Mouse (Mus musculus) testis, adult 10 weeks (tissue): Measurements from ENCODE around the gene Ifne. TPM values are rescaled to one million over a fixed set of nuclear protein-coding genes. Genes with fewer than 3 reads are reported as not detected.

ENCODE experiments used
- polyA plus RNA-seq: library from polyadenylated mRNA; stranded (reverse); fragments of 350-450 nt; fragmentation: Illumina TruSeq; extraction: RNeasy Lipid Tissue Mini Kit (QIAGEN cat#74804); gene quantifications from one replicate; pipeline ENCODE4 v1.2.3, GENCODE M21; 2014; ENCODE audit warnings: low read depth, low replicate concordance

The Ifne gene
- polyA plus RNA-seq: not detected

GRCm38 (mm10) chr4:88880101-88880500, at the start of gene Ifne:
Gene Ifne, minus strand, starts transcription at chr4:88880201.

DNA sequence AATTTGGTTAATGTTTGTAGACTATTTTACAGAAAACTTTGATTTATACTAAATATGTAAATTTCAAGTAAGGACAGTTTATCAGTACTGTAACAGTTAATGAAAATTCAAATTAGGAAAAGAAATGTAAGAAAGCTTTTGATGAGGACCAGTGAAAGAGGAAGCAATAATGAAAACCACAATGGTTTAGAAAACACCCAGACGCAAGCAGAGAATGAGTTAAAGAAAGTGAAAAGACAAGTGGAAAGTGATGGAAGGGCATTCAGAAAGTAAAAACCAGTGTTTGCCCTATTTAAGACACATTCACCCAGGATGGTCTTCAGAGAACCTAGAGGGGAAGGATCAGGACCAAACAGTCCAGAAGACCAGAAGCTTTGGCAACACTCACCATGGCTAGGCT, 30.3 kb downstream of the Ifne start, which contains the start of gene Ifna1:
Gene Ifna1 (plus strand): TSS at position 390 of the 400 bp plus-strand sequence.

GRCm38 (mm10) chr4:88841438-88841911, 38.5 kb downstream of the Ifne start, which contains the start of gene Ifna4:
Gene Ifna4, plus strand, starts transcription at chr4:88841861.

GRCm38 (mm10) chr4:88835225-88835624, 44.8 kb downstream of the Ifne start, which contains the start of gene Ifna5:
Gene Ifna5, plus strand, starts transcription at chr4:88835525.

Other genes starting within 250 kb of the Ifne start
- not detected for gene C87499, start 245.8 kb downstream of the Ifne start, polyA plus RNA-seq
- gene Ifna13, start 235.7 kb downstream of the Ifne start, polyA plus RNA-seq: not detected
- gene Ifna16, start 203.3 kb downstream of the Ifne start, polyA plus RNA-seq: not detected
- not detected for gene Ifna2, start 196.3 kb downstream of the Ifne start, polyA plus RNA-seq
- not detected for gene Ifnab, start 188.8 kb downstream of the Ifne start, polyA plus RNA-seq
- gene Gm26566, start 158.4 kb downstream of the Ifne start, polyA plus RNA-seq: not detected
- 41.4 TPM for gene Klhl9, start 157.7 kb downstream of the Ifne start, polyA plus RNA-seq
- not detected for gene Gm13271, start 125.3 kb downstream of the Ifne start, polyA plus RNA-seq
- not detected for gene Gm13283, start 120.1 kb downstream of the Ifne start, polyA plus RNA-seq
- not detected for gene Gm13290, start 106.4 kb downstream of the Ifne start, polyA plus RNA-seq
- gene Gm13289, start 103.3 kb downstream of the Ifne start, polyA plus RNA-seq: not detected
- not detected for gene Gm13272, start 100.4 kb downstream of the Ifne start, polyA plus RNA-seq
- not detected for gene Ifnz, start 98.1 kb downstream of the Ifne start, polyA plus RNA-seq
- not detected for gene Gm13276, start 94.5 kb downstream of the Ifne start, polyA plus RNA-seq
- not detected for gene Gm13277, start 91.6 kb downstream of the Ifne start, polyA plus RNA-seq
- gene Gm13278, start 88.7 kb downstream of the Ifne start, polyA plus RNA-seq: not detected
- not detected for gene Gm13275, start 85.7 kb downstream of the Ifne start, polyA plus RNA-seq
- gene Gm13279, start 82.8 kb downstream of the Ifne start, polyA plus RNA-seq: not detected
- not detected for gene Gm13285, start 80.5 kb downstream of the Ifne start, polyA plus RNA-seq
- not detected for gene Gm13287, start 76.9 kb downstream of the Ifne start, polyA plus RNA-seq
- gene Gm13288, start 74.7 kb downstream of the Ifne start, polyA plus RNA-seq: not detected
- not detected for gene Ifna7, start 64.0 kb downstream of the Ifne start, polyA plus RNA-seq
- gene Ifna11, start 60.2 kb downstream of the Ifne start, polyA plus RNA-seq: not detected
- gene Ifna6, start 52.8 kb downstream of the Ifne start, polyA plus RNA-seq: not detected
- gene Ifna5, start 44.7 kb downstream of the Ifne start, polyA plus RNA-seq: not detected
- gene Ifna4, start 38.3 kb downstream of the Ifne start, polyA plus RNA-seq: not detected
- gene Ifna1, start 30.1 kb downstream of the Ifne start, polyA plus RNA-seq: not detected